Mouse (Mus musculus): Measurements from ENCODE around the gene Txndc15. TPM values are rescaled to one million over a fixed set of nuclear protein-coding genes. Genes with fewer than 3 reads are reported as not detected.
"Not testable (repeated sequence)": the region's sequence is repeated elsewhere in the genome, so short reads cannot be mapped to it uniquely, and the experiment has no call there.

Gene Txndc15
- 38.1 and 46.1 TPM in 2 replicates for total RNA-seq (2017)

DNA sequence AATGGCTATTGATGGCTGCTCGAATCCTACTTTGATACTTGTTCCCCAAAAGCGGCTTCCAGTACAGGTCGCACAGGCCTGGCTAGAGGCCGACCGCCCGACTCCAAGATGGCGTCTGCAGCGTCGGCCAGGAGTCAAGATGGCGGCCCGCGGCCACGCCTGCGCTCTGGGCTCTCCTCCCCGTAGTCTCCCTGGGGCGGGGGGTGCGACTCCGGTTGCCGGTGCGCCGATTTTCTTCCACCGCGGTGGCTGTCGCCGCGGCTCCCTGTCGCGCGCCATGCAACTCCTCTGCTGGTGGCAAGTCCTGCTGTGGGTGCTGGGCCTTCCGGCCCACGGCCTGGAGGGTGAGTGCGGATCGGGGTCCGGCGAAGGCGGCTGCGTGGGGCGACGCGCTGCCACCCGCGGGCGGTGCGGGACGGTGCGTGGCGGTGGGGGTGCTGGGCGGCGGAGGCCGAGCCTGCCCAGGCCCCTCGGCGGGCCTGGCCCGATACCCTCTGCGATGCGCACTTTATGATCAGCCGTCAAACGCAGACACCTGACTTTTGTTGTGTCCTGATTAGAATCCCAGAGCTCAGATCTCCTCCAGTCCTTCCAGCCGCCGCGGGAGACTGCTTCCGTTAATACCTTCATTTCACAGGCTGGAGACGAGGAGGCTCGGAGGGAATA is at the start of gene Txndc15:
Gene Txndc15 (plus strand): TSS at position 150 of the 666 bp plus-strand sequence.
- peak; percentile 91 to 95 for ATAC-seq (replicated peaks in 1 of 2; ENCODE audit: insufficient read depth in 1 of 2, low FRiP score in 2 of 2, low TSS enrichment in 1 of 2, low read depth in 1 of 2, poor library complexity in 2 of 2, severe bottlenecking in 2 of 2)

DNA sequence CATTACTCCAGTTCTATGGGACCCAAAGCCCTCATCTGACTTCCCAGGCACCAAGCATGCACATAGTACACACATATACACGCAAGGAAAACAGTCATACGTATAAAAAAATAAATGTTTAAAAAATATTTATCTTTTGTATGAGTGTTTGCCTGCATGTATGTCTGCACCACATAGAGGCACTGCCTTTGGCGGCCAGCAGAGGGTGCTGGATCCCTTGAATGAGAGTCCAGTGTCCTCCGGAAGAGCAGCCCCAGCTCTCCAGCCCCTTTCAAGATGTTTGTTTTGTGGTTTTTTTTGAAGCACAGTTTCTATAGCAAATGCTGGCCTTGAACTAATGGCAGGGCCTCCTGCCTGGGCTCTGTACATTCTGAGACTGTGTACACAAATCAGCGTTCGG is 45.9 kb upstream of the Txndc15 start:
- ATAC-seq (replicated peaks in 1 of 2; ENCODE audit: insufficient read depth in 1 of 2, low FRiP score in 2 of 2, low TSS enrichment in 1 of 2, low read depth in 1 of 2, poor library complexity in 2 of 2, severe bottlenecking in 2 of 2): no peak

DNA sequence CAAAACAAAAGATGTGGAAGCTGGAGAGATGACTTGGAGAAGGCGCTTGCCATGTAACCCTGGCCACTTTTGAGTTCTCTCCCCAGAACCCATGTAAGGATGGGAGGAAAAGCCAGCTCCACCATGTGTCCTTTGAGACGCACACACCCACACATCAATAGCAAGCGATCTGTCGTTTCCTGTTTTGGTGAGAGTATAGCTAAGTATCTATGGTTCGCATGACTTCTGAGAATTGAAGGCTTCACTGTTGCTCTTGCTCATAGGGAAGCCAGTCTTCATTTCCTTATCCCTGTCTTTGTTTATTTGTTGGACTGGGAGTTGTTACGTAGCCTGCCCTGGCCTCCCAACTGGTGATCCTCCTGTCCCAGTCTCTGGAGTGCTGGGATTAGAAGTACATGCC is 41.7 kb upstream of the Txndc15 start:
- ATAC-seq (replicated peaks in 1 of 2; ENCODE audit: insufficient read depth in 1 of 2, low FRiP score in 2 of 2, low TSS enrichment in 1 of 2, low read depth in 1 of 2, poor library complexity in 2 of 2, severe bottlenecking in 2 of 2): no peak

DNA sequence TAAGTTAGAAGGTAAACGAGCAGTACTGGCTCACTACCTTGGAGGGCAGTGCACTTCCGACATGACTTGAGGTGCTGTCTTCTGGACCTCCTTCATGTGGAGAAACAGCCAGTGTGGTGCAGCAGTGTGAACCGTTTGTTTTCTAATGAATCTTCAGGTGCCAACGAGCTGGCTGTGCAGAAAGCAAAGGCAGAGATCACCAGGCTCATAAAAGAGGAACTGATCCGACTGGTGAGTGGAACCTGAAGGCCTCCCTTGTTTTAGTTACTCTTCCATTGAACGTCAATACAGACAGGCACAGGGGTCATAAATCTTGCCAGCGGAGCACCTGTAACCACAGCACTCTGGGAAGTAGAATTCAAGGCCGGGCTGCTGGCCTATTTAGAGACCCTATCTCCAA is 37.1 kb upstream of the Txndc15 start:
- no peak for ATAC-seq (replicated peaks in 1 of 2; ENCODE audit: insufficient read depth in 1 of 2, low FRiP score in 2 of 2, low TSS enrichment in 1 of 2, low read depth in 1 of 2, poor library complexity in 2 of 2, severe bottlenecking in 2 of 2)

DNA sequence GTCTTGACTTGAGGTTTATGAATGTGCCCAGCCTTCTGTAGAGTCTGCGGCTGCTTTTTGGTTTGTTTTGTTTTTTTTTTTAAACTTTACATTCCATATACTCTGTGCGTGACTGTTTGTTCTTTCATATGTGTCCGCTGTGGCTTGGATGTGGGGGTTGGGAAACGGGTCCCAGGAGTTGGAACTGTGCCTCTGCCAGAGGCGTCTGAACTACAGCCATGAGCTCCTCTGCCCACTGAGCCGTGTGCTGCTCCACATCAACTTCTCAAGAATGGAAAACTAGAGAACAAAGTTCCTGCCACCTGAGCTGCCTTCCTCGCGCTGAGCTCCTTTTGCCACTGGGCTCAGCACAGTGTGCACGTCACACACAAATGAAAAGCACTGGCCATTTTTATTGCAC is 32.2 kb upstream of the Txndc15 start:
- ATAC-seq (replicated peaks in 1 of 2; ENCODE audit: insufficient read depth in 1 of 2, low FRiP score in 2 of 2, low TSS enrichment in 1 of 2, low read depth in 1 of 2, poor library complexity in 2 of 2, severe bottlenecking in 2 of 2): no peak

DNA sequence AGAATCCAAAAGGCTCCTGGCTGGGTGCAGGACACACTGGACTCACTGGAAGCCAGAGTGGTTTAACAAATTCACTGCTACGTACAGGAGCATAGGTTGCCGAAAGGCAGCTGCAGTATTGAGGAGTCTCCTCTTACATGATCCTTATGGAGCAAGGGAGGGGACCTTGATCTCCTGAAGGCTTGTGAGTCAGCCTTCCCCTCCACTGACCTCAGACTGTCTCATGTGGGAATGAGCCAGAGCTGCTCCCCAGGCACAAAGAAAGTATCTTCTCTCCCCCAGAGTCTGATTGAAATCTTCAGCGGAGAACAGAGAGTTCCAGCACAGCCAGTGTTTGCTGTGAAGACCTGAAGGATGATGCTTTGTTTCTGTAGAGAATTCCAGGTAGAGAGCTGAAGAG is 30.9 kb upstream of the Txndc15 start:
- no peak for ATAC-seq (replicated peaks in 1 of 2; ENCODE audit: insufficient read depth in 1 of 2, low FRiP score in 2 of 2, low TSS enrichment in 1 of 2, low read depth in 1 of 2, poor library complexity in 2 of 2, severe bottlenecking in 2 of 2)

DNA sequence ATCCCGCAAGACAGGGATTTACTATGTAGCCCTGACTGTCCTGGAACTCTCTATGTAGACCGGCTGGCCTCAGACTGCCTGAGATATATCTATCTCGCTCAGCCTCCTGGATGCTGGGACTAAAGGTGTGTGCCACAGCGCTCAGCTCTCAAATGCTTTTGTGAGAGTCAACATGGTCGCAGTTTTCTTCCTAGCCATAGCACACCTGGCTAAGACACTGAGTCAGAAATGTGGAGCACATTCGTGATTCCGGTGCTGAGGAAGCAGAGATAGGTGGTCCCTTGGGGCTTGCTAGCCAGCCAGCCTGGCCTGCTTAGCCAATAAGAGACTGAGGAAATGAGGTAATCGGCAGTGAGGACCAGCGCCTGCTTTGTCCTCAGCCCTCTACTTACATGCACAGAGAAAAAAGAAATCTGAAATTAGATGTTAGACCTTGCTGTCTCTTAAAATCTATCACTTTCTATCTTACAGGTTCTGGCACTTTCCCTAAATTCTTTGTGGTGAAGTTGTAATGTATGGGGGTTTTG is 28.3 kb upstream of the Txndc15 start:
- no peak for ATAC-seq (replicated peaks in 1 of 2; ENCODE audit: insufficient read depth in 1 of 2, low FRiP score in 2 of 2, low TSS enrichment in 1 of 2, low read depth in 1 of 2, poor library complexity in 2 of 2, severe bottlenecking in 2 of 2)

DNA sequence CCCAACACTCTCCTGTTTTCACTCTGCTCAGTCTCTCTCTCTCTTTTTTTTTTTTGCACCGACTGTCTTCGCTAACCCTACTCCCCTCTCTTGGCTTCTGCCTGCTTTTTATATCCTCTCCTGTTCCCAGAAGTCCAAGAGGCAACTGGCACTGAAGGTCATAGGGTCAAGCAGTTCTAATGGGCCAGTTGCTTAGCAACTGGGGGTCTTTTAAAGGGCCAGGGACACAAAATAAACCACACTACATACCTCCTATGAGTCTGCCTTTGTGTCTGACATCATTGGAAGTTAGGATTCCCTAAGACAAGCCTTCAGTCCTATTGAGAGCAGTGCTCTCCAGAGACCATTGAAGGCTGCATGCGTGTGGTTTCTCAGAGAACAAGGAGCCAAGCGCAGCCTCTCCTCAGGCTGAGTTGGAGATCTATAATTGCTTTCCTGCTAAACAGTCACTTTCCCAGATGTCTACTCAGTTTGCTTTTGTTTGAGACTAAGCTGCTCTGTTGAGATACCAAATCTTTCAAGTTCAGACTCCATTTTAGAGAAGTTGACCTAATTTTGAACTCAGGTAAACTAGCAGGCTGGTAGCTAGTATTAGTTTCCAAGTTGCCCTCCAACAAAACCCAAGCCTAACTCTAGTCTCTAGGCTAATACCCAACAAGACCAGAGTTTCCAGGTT is 26.4 kb upstream of the Txndc15 start:
- no peak for ATAC-seq (replicated peaks in 1 of 2; ENCODE audit: insufficient read depth in 1 of 2, low FRiP score in 2 of 2, low TSS enrichment in 1 of 2, low read depth in 1 of 2, poor library complexity in 2 of 2, severe bottlenecking in 2 of 2)

DNA sequence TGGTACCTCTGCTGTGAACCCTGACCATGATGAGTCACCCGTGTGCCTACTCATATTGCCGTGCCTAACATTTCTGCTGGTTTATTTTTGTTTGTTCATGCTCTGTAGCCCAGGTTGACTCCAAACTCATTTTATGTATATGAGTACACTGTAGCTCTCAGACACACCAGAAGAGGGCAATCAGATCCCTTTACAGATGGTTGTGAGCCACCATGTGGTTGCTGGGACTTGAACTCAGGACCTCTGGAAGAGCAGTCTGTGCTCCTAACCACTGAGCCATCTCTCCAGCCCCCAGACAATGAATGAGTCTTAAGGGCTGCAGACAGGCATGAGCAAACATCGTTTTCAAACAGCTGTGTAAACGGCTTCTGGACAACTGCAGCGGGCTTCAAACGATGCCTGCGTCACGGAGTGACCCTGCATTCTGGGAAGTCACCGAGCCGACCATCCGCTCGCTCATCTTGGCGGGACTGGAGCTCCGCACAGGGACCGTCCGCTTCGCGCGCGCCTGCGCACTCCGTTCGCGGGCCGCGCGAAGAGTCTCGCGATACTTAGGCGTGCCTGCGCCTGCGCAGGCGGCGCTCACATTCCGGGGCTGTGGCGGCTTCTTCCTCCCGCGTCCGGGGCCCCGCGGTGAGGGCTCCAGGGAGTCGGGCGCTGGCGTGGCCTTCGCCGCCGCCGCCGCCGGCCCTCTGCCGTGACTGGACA is 21.8 kb upstream of the Txndc15 start, which contains the start of gene B230219D22Rik:
Gene B230219D22Rik (plus strand): TSS at position 590 of the 708 bp plus-strand sequence.
- peak; percentile 94 to 96 for ATAC-seq (replicated peaks in 1 of 2; ENCODE audit: insufficient read depth in 1 of 2, low FRiP score in 2 of 2, low TSS enrichment in 1 of 2, low read depth in 1 of 2, poor library complexity in 2 of 2, severe bottlenecking in 2 of 2)

DNA sequence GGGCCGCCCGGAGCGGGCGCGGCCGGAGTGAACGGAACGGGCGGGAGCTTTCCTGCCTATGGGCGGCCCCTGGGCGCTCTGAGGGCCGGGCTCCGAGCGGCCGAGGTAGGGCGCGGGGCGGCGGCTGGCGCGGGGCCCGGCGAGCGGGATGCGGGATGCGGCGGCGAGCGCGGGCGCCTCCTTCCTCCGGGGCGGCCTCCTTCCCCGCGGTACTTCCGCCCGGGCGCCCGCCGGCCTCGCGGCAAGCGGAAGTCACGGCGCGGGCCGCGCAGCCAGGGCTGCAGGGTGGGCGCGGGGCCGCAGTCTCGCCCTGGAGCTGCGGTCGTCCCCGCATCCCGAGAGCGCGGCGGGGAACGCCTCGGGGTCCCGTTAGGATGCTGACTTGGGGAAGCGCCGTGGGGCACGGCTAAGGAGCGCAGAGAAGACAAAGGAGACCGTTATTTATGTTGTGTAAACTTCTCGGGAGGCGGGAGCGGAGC is 21.2 kb upstream of the Txndc15 start:
- ATAC-seq (replicated peaks in 1 of 2; ENCODE audit: insufficient read depth in 1 of 2, low FRiP score in 2 of 2, low TSS enrichment in 1 of 2, low read depth in 1 of 2, poor library complexity in 2 of 2, severe bottlenecking in 2 of 2): no peak

DNA sequence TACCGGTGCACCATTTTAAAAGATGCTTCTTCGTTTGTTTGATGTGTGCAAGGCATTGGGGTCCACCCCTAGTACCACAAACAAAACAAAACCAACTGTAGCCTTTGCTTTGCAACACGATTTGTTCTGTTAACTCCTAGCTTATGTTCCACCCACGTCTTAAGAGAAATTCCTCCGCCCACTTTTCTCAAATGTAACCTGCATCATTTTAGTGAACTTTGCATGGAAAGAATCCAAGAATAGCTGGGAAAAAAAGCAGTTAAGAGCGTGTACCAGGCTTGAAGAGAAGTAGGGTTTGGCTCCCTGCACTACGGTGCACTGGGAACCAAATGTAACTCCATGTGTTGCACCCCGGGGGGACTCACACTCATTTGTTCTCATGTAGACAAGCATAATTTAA is 20.3 kb upstream of the Txndc15 start:
- no peak for ATAC-seq (replicated peaks in 1 of 2; ENCODE audit: insufficient read depth in 1 of 2, low FRiP score in 2 of 2, low TSS enrichment in 1 of 2, low read depth in 1 of 2, poor library complexity in 2 of 2, severe bottlenecking in 2 of 2)

DNA sequence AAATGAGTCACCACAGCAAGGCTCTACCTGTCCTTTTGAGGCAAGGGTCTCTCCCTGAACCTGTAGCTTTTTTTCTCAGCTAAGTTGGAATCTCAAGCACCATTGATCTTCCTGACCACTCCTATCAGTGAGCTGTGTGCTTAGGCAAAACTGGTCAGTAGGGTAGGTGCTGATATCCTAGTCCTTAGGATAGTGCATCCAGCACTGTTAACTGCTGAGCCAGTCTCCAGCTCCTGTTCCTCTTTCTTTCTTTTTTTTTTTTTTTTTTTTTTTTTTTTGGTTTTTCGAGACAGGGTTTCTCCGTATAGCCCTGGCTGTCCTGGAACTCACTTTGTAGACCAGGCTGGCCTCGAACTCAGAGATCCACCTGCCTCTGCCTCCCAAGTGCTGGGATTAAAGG is 18.5 kb upstream of the Txndc15 start:
- ATAC-seq (replicated peaks in 1 of 2; ENCODE audit: insufficient read depth in 1 of 2, low FRiP score in 2 of 2, low TSS enrichment in 1 of 2, low read depth in 1 of 2, poor library complexity in 2 of 2, severe bottlenecking in 2 of 2): not testable (repeated sequence)

DNA sequence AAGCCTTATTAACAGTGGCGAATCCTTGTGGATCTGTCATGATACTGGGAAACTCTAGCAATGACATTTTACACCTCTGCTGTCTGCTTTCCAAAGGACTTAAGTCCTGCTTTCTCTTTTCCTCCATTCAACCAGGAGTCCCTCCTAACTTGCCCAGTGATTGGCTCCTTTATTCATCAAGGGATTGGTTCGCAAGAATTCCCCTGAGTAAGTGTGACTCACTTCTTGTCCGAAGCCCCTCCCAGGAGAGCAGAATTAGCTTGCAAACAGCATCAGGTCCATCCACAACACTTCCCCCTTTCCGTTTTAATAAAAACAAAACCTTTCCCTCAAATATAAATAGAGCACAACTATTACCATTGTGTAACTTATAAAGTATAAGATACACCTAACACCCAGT is 10.1 kb upstream of the Txndc15 start:
- ATAC-seq (replicated peaks in 1 of 2; ENCODE audit: insufficient read depth in 1 of 2, low FRiP score in 2 of 2, low TSS enrichment in 1 of 2, low read depth in 1 of 2, poor library complexity in 2 of 2, severe bottlenecking in 2 of 2): no peak

DNA sequence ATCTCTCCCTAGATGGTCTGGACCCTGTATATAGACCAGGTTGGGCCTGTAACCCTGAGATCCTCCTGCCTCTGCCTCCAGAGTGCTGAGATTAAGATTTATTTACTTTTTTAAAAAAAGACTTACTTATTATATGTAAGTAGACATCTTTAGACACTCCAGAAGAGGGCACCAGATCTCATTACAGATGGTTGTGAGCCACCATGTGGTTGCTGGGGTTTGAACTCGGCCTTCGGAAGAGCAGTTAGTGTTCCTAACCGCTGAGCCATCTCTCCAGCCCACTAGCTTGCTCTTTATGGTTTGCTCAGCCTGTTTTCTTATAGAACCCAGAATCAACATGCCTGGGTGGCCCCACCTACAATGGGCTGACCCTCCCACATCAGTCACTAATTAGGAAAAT is 1.6 kb upstream of the Txndc15 start:
- ATAC-seq (replicated peaks in 1 of 2; ENCODE audit: insufficient read depth in 1 of 2, low FRiP score in 2 of 2, low TSS enrichment in 1 of 2, low read depth in 1 of 2, poor library complexity in 2 of 2, severe bottlenecking in 2 of 2): no peak

DNA sequence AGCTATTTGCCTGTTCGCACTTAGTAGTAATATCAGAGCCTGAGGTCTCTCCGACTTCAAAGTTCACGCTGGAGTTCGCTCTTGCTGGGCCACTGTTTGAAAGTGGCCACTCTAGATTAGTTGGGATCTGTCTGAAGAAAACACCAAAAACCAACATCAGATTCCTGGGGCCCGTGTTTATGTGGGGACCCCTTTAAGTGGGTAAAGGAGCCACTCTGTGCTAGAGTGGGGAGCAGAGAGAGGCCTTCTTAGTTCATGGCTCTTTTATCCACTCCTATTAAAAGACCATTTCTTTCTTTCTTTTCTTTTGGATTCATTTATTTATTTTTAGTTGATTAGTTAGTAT is 690 bp downstream of the Txndc15 start:
- no peak for ATAC-seq (replicated peaks in 1 of 2; ENCODE audit: insufficient read depth in 1 of 2, low FRiP score in 2 of 2, low TSS enrichment in 1 of 2, low read depth in 1 of 2, poor library complexity in 2 of 2, severe bottlenecking in 2 of 2)

DNA sequence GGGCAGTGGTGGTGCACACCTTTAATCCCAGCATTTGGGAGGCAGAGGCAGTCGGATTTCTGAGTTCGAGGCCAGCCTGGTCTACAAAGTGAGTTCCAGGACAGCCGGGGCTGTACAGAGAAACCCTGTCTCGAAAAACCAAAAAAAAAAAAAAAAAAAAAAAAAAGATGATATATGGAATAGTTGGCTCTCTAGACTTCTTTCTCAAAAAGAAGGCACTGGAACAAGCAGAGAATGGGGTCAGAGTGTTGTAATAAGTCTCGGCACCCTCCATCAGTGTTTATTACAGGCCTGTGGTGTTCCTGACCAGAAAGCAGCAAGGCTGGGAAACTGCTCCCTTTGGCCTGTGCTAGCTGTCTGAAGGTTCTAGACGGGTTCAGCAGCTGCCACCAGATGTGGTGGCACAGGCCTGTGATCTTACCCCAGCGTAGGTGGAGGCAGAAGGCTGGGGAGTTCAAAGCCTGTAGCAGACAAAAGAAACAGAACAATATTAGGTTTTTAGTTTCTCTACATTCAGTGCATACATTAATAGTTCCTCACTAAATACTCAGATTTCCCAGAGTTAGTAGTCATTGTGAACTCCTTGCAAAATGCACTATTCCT is 1.6 kb downstream of the Txndc15 start:
- no peak for ATAC-seq (replicated peaks in 1 of 2; ENCODE audit: insufficient read depth in 1 of 2, low FRiP score in 2 of 2, low TSS enrichment in 1 of 2, low read depth in 1 of 2, poor library complexity in 2 of 2, severe bottlenecking in 2 of 2)

DNA sequence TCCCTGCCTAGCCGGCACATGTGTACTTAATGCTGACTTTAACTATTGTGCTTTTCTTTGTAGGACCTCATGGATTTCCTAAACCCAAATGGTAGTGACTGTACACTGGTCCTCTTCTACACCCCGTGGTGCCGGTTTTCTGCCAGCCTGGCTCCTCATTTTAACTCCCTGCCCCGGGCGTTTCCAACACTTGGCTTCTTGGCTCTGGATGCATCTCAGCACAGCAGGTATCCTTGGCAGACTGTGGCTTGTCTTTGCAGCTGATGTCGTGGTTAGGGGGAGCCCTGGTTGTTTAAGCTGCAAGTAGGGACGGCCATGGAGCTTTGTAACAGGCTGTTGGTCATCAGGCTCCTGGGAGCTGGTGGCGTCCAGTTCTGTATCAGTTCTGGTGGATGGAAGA is 7.1 kb downstream of the Txndc15 start:
- no peak for ATAC-seq (replicated peaks in 1 of 2; ENCODE audit: insufficient read depth in 1 of 2, low FRiP score in 2 of 2, low TSS enrichment in 1 of 2, low read depth in 1 of 2, poor library complexity in 2 of 2, severe bottlenecking in 2 of 2)

DNA sequence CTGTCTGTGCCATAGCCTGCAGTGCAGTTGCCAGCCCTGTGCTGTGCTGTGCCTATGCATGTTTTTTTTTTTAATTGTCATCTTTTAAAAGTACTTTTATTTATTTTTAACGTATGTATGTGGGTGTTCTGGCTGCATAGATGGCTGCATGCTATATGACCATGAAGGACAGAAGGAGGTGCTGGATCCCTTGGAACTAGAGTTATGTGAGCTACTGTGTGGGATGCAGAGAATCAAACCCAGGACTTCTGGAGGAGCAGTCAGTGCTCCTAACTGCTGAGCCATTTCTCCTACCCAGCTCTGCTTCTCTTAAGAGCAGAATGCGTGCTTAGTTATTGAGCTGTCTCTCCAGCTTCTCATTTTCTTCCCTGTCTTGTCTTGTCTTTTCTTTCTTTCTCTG is 7.5 kb downstream of the Txndc15 start:
- no peak for ATAC-seq (replicated peaks in 1 of 2; ENCODE audit: insufficient read depth in 1 of 2, low FRiP score in 2 of 2, low TSS enrichment in 1 of 2, low read depth in 1 of 2, poor library complexity in 2 of 2, severe bottlenecking in 2 of 2)

Data from hematopoietic stem cell, adult 5-6 weeks (primary cell).